Mouse (Mus musculus) liver, adult 2 months (tissue): ENCODE data around the gene Otof. TPM values are rescaled to one million over a fixed set of nuclear protein-coding genes. Genes with fewer than 3 reads are reported as not detected.
A peak's percentile ranks its signal among the peaks of the same experiment; 100 is the strongest.

Experiments used
- DNase-seq: peaks from one replicate; pipeline ENCODE4 v3.0.0-alpha.2; 2011; ENCODE audit warnings: low read depth, low spot score; ENCODE audit errors: extremely low read depth
- H3K27ac ChIP-seq: fragments of 200-500 bp; replicated peaks from 2 replicates; pipeline ENCODE4 v1.5.1; 2012; ENCODE audit warnings: low read depth, mild to moderate bottlenecking, control low read depth, inconsistent platforms, low read length; ENCODE audit not compliant: insufficient read depth
- H3K27me3 ChIP-seq: fragments of 200-500 bp; 2 replicates; pipeline ENCODE4 v1.6.1; 2012; ENCODE audit warnings: mild to moderate bottlenecking, moderate library complexity, low read length, inconsistent platforms; ENCODE audit not compliant: control insufficient read depth, insufficient read depth
- H3K36me3 ChIP-seq: fragments of 200-500 bp; 2 replicates; pipeline ENCODE4 v1.6.1; 2012; ENCODE audit warnings: low read length, inconsistent platforms; ENCODE audit not compliant: control insufficient read depth, insufficient read depth
- H3K4me1 ChIP-seq: fragments of 200-500 bp; 2 replicates; pipeline ENCODE4 v1.6.1; 2011; ENCODE audit warnings: low read length; ENCODE audit not compliant: control insufficient read depth, insufficient read depth
- H3K4me3 ChIP-seq: fragments of 200-500 bp; 2 replicates; pipeline ENCODE4 v1.5.1; 2011; ENCODE audit warnings: low read depth, mild to moderate bottlenecking, control low read depth, low read length, moderate library complexity; ENCODE audit not compliant: insufficient read depth
- H3K79me2 ChIP-seq: fragments of 200-500 bp; 2 replicates; pipeline ENCODE4 v1.6.1; 2012; ENCODE audit warnings: inconsistent platforms, mild to moderate bottlenecking, low read length, moderate library complexity; ENCODE audit not compliant: control insufficient read depth, insufficient read depth
- H3K9ac ChIP-seq: fragments of 200-500 bp; 2 replicates; pipeline ENCODE4 v1.6.1; 2012; ENCODE audit warnings: low read depth, mild to moderate bottlenecking, control low read depth, inconsistent platforms, low read length
- CTCF ChIP-seq: fragments of 200-500 bp; IDR thresholded peaks from 2 replicates; pipeline ENCODE4 v1.5.1; 2011; ENCODE audit warnings: low read depth, low read length, control low read depth
- POLR2A ChIP-seq: fragments of 200-500 bp; IDR thresholded peaks from 2 replicates; pipeline ENCODE4 v1.6.1; 2011; ENCODE audit warnings: low read length, control low read depth; ENCODE audit not compliant: insufficient read depth; ENCODE audit errors: extremely low read depth
- WGBS: fragments of 180-500 bp; shearing (Covaris S2); methylation state at CpG from one replicate; pipeline ENCODE4 v1.1.7; 2018; 5-methylcytosine and 5-hydroxymethylcytosine counted together
- polyA plus RNA-seq: library from polyadenylated mRNA; depleted of rRNA; stranded (reverse); fragments of >200 nt; gene quantifications from 2 replicates; pipeline ENCODE4 v1.2.3, GENCODE M21; 2012; rRNA removed
- total RNA-seq: library from RNA; depleted of rRNA; stranded (reverse); fragments of >200 nt; gene quantifications from 2 replicates; pipeline ENCODE4 v1.2.3, GENCODE M21; 2014; rRNA removed

Otof gene
- total and polyA plus RNA-seq, 2 experiments: 0.01 TPM; not detected in 1

GRCm38 (mm10) chr5:30353605-30354004, 108.1 kb downstream of the Otof start:
- Histone ChIP-seq H3K27me3 (no peaks in the 10 kb centered on the region), H3K9ac (no peak overlapping the region), H3K79me2 (no peaks in the 10 kb centered on the region), H3K36me3 (no peaks in the 10 kb centered on the region), H3K4me3 (no peak overlapping the region), H3K4me1 (no peaks in the 10 kb centered on the region), H3K27ac (no peak overlapping the region)
- DNase-seq: no peak
- TF ChIP-seq POLR2A (no peak), CTCF (no peak)
- WGBS: 84% methylated on average over 3 of the region's 3 CpGs

GRCm38 (mm10) chr5:30343886-30344285, 117.8 kb downstream of the Otof start:
- Histone ChIP-seq H3K79me2 (no peaks in the 10 kb centered on the region), H3K27me3 (no peaks in the 10 kb centered on the region), H3K9ac (no peak overlapping the region), H3K4me3 (no peak overlapping the region), H3K4me1 (no peaks in the 10 kb centered on the region), H3K27ac (no peak overlapping the region), H3K36me3 (no peaks in the 10 kb centered on the region)
- WGBS: 70% methylated on average over 5 of the region's 5 CpGs
- TF ChIP-seq CTCF: no peak
- TF ChIP-seq POLR2A: no peak
- DNase-seq: no peak

GRCm38 (mm10) chr5:30343107-30343506, 118.6 kb downstream of the Otof start:
- TF ChIP-seq POLR2A: no peak
- TF ChIP-seq CTCF: peak; percentile 98
- H3K4me1 ChIP-seq: no peaks in the 10 kb centered on the region
- WGBS: 14% methylated on average over 9 of the region's 9 CpGs
- no peaks in the 10 kb centered on the region for H3K27me3 ChIP-seq
- no peak overlapping the region for H3K27ac ChIP-seq
- no peaks in the 10 kb centered on the region for H3K36me3 ChIP-seq
- H3K4me3 ChIP-seq: no peak overlapping the region
- no peak overlapping the region for H3K9ac ChIP-seq
- DNase-seq: peak; percentile 47
- H3K79me2 ChIP-seq: no peaks in the 10 kb centered on the region

GRCm38 (mm10) chr5:30342601-30343015, 119.1 kb downstream of the Otof start:
- no peak overlapping the region for H3K27ac ChIP-seq
- H3K4me3 ChIP-seq: no peak overlapping the region
- no peak for TF ChIP-seq CTCF
- TF ChIP-seq POLR2A: no peak
- no peaks in the 10 kb centered on the region for H3K36me3 ChIP-seq
- no peaks in the 10 kb centered on the region for H3K27me3 ChIP-seq
- H3K79me2 ChIP-seq: no peaks in the 10 kb centered on the region
- WGBS: 39% methylated on average over 17 of the region's 17 CpGs
- no peak overlapping the region for H3K9ac ChIP-seq
- DNase-seq: no peak
- no peaks in the 10 kb centered on the region for H3K4me1 ChIP-seq

- Histone ChIP-seq H3K4me3 (no peak overlapping the region), H3K4me1 (no peaks in the 10 kb centered on the region), H3K36me3 (no peaks in the 10 kb centered on the region), H3K27ac (no peak overlapping the region), H3K27me3 (no peaks in the 10 kb centered on the region), H3K79me2 (no peaks in the 10 kb centered on the region), H3K9ac (no peak overlapping the region)
- DNase-seq: no peak
- no peak for TF ChIP-seq POLR2A
- 89% methylated on average over 11 of the region's 11 CpGs for WGBS
These were observed 119.9 kb downstream of the Otof start for GRCm38 (mm10) chr5:30341601-30342365.

GRCm38 (mm10) chr5:30340815-30341214, 120.9 kb downstream of the Otof start:
- H3K4me3 ChIP-seq: no peak overlapping the region
- TF ChIP-seq CTCF (no peak), POLR2A (no peak)
- DNase-seq: no peak
- no peaks in the 10 kb centered on the region for H3K36me3 ChIP-seq
- H3K4me1 ChIP-seq: no peaks in the 10 kb centered on the region
- H3K9ac ChIP-seq: no peak overlapping the region
- H3K79me2 ChIP-seq: no peaks in the 10 kb centered on the region
- 77% methylated on average over 5 of the region's 5 CpGs for WGBS
- H3K27me3 ChIP-seq: no peaks in the 10 kb centered on the region
- H3K27ac ChIP-seq: no peak overlapping the region

Other genes with a start within 250 kb of the Otof start
- 26.6 and 31.8 TPM in 2 replicates for gene Selenoi, start 229.4 kb downstream of the Otof start, total RNA-seq
- 59.7 and 73.9 TPM in 2 replicates for gene Selenoi, start 229.4 kb downstream of the Otof start, polyA plus RNA-seq
- 0.74 and 1.2 TPM in 2 replicates for gene Drc1, start 180.5 kb downstream of the Otof start, total RNA-seq
- gene Drc1, start 180.5 kb downstream of the Otof start, polyA plus RNA-seq: 0.23 and 0.30 TPM in 2 replicates
- gene 1700001C02Rik, start 4.1 kb upstream of the Otof start, total RNA-seq: not detected in 2 replicates
- gene 1700001C02Rik, start 4.1 kb upstream of the Otof start, polyA plus RNA-seq: not detected in 2 replicates
- not detected in 2 replicates for gene Cib4, start 83.9 kb upstream of the Otof start, total RNA-seq
- not detected in 2 replicates for gene Cib4, start 83.9 kb upstream of the Otof start, polyA plus RNA-seq
- gene Kcnk3, start 126.2 kb upstream of the Otof start, total RNA-seq: 0.18 and 1.0 TPM in 2 replicates
- 0.61 and 3.2 TPM in 2 replicates for gene Kcnk3, start 126.2 kb upstream of the Otof start, polyA plus RNA-seq
- 16.2 and 19.0 TPM in 2 replicates for gene Slc35f6, start 186.0 kb upstream of the Otof start, total RNA-seq
- 44.3 and 55.4 TPM in 2 replicates for gene Slc35f6, start 186.0 kb upstream of the Otof start, polyA plus RNA-seq
- 5.3 and 6.8 TPM in 2 replicates for gene Cenpa, start 204.8 kb upstream of the Otof start, total RNA-seq
- gene Cenpa, start 204.8 kb upstream of the Otof start, polyA plus RNA-seq: 5.7 and 8.0 TPM in 2 replicates
- not detected in 2 replicates for gene Dpysl5, start 249.6 kb upstream of the Otof start, total RNA-seq
- 0.06 TPM in 2 replicates for gene Dpysl5, start 249.6 kb upstream of the Otof start, polyA plus RNA-seq